Mouse (Mus musculus): ENCODE data around the gene Slc9a3r2. TPM values are rescaled to one million over a fixed set of nuclear protein-coding genes. Genes with fewer than 3 reads are reported as not detected.

Gene Slc9a3r2
- polyA plus RNA-seq (2012; rRNA removed) (5.5 and 5.7 TPM in 2 replicates), polyA plus RNA-seq (2014; fragmentation: Nextera tagmentation; extraction: Ambion mirVana) (8.1 and 9.9 TPM in 2 replicates)

- no peak for TF ChIP-seq CTCF (IDR thresholded peaks at IDR 0.05; ENCODE audit: low read depth)
- no peak for TF ChIP-seq EP300 (IDR thresholded peaks at IDR 0.05; ENCODE audit: low read depth)
- no peak within 1 kb of the TSS for H3K27ac ChIP-seq
- DNase-seq (ENCODE audit: low read depth in 3 of 3, low spot score in 3 of 3) (no peak), ATAC-seq (ENCODE audit: insufficient read depth) (peak; percentile 48; the same call in 1 of the 2 replicates)
- no peaks in the 10 kb centered on the region for H3K9me3 ChIP-seq (ENCODE audit: control insufficient read depth, low read length)
- no peaks in the 10 kb centered on the region for H3K36me3 ChIP-seq (replicated peaks; ENCODE audit: control insufficient read depth, insufficient read depth, low read depth)
- H3K27me3 ChIP-seq (ENCODE audit: control insufficient read depth, insufficient read depth, low read length) = peaks cover 33% of the 10 kb centered on the region
- H3K4me2 ChIP-seq (ENCODE audit: low read depth) = peak within 1 kb of the TSS; percentile 51
- H3K9ac ChIP-seq (replicated peaks) = no peak within 1 kb of the TSS; the same call in 1 of the 2 replicates
- under 1% methylated on average over 41 of the region's 41 CpGs for WGBS (ENCODE audit: insufficient replicate concordance)
- peak within 1 kb of the TSS; percentile 51 to 62 for H3K4me3 ChIP-seq (ENCODE audit: insufficient read depth in 1 of 2, low read depth in 2 of 2, low read length in 2 of 2)
- peaks cover 0 to 8% of the 10 kb centered on the region in 2 experiments; a peak in 2 of 4 replicates for H3K4me1 ChIP-seq (replicated peaks; ENCODE audit: control insufficient read depth in 2 of 2, insufficient read depth in 2 of 2, low read length in 1 of 2)
These were observed at the start of gene Slc9a3r2 for GRCm38 (mm10) chr17:24650070-24650616. TSS of gene Slc9a3r2 (minus strand) at chr17:24650327.

GRCm38 (mm10) chr17:24699473-24699872 is 49.3 kb upstream of the Slc9a3r2 start:
- H3K4me2 ChIP-seq (ENCODE audit: low read depth) = no peak overlapping the region
- 69% methylated on average over 2 of the region's 2 CpGs for WGBS (ENCODE audit: insufficient replicate concordance)
- H3K4me3 ChIP-seq (ENCODE audit: insufficient read depth in 1 of 2, low read depth in 2 of 2, low read length in 2 of 2) = no peak overlapping the region

GRCm38 (mm10) chr17:24698715-24699114 is 48.6 kb upstream of the Slc9a3r2 start:
- no peak overlapping the region for H3K27ac ChIP-seq
- no peak overlapping the region for H3K4me2 ChIP-seq (ENCODE audit: low read depth)
- no peaks in the 10 kb centered on the region for H3K9me3 ChIP-seq (ENCODE audit: control insufficient read depth, low read length)
- WGBS (ENCODE audit: insufficient replicate concordance) = 64% methylated on average over 9 of the region's 9 CpGs
- no peaks in the 10 kb centered on the region for H3K27me3 ChIP-seq (ENCODE audit: control insufficient read depth, insufficient read depth, low read length)
- peaks cover 11% of the 10 kb centered on the region for H3K36me3 ChIP-seq (replicated peaks; ENCODE audit: control insufficient read depth, insufficient read depth, low read depth)
- H3K4me3 ChIP-seq (ENCODE audit: insufficient read depth in 1 of 2, low read depth in 2 of 2, low read length in 2 of 2) = no peak overlapping the region
- no peak for TF ChIP-seq EP300 (IDR thresholded peaks at IDR 0.05; ENCODE audit: low read depth)
- no peak for TF ChIP-seq CTCF (IDR thresholded peaks at IDR 0.05; ENCODE audit: low read depth)
- peaks cover 6 to 8% of the 10 kb centered on the region in 2 experiments for H3K4me1 ChIP-seq (replicated peaks; ENCODE audit: control insufficient read depth in 2 of 2, insufficient read depth in 2 of 2, low read length in 1 of 2)
- no peak for ATAC-seq (ENCODE audit: insufficient read depth)
- no peak overlapping the region for H3K9ac ChIP-seq (replicated peaks)
- no peak for DNase-seq (ENCODE audit: low read depth in 3 of 3, low spot score in 3 of 3)

More at GRCm38 (mm10) chr17:24699473-24699872, 49.3 kb upstream of the Slc9a3r2 start:
- peaks cover 14% of the 10 kb centered on the region for H3K36me3 ChIP-seq (replicated peaks; ENCODE audit: control insufficient read depth, insufficient read depth, low read depth)
- H3K9ac ChIP-seq (replicated peaks) = no peak overlapping the region
- ATAC-seq (ENCODE audit: insufficient read depth) (no peak), DNase-seq (ENCODE audit: low read depth in 3 of 3, low spot score in 3 of 3) (no peak)
- TF ChIP-seq EP300 (IDR thresholded peaks at IDR 0.05; ENCODE audit: low read depth) = no peak
- peaks cover 6 to 8% of the 10 kb centered on the region in 2 experiments for H3K4me1 ChIP-seq (replicated peaks; ENCODE audit: control insufficient read depth in 2 of 2, insufficient read depth in 2 of 2, low read length in 1 of 2)
- no peaks in the 10 kb centered on the region for H3K9me3 ChIP-seq (ENCODE audit: control insufficient read depth, low read length)
- H3K27ac ChIP-seq = no peak overlapping the region
- H3K27me3 ChIP-seq (ENCODE audit: control insufficient read depth, insufficient read depth, low read length) = no peaks in the 10 kb centered on the region

GRCm38 (mm10) chr17:24697985-24698384 is 47.9 kb upstream of the Slc9a3r2 start:
- Histone ChIP-seq H3K27ac (no peak overlapping the region), H3K4me3 (ENCODE audit: insufficient read depth in 1 of 2, low read depth in 2 of 2, low read length in 2 of 2) (no peak overlapping the region), H3K4me2 (ENCODE audit: low read depth) (no peak overlapping the region), H3K9ac (replicated peaks) (no peak overlapping the region), H3K36me3 (replicated peaks; ENCODE audit: control insufficient read depth, insufficient read depth, low read depth) (peaks cover 13% of the 10 kb centered on the region), H3K9me3 (ENCODE audit: control insufficient read depth, low read length) (no peaks in the 10 kb centered on the region), H3K27me3 (ENCODE audit: control insufficient read depth, insufficient read depth, low read length) (no peaks in the 10 kb centered on the region), H3K4me1 (replicated peaks; ENCODE audit: control insufficient read depth in 2 of 2, insufficient read depth in 2 of 2, low read length in 1 of 2) (peaks cover 6 to 8% of the 10 kb centered on the region in 2 experiments)
- WGBS (ENCODE audit: insufficient replicate concordance) = 24% methylated on average over 5 of the region's 5 CpGs
- DNase-seq (ENCODE audit: low read depth in 3 of 3, low spot score in 3 of 3) (no peak), ATAC-seq (ENCODE audit: insufficient read depth) (no peak)
- TF ChIP-seq EP300 (IDR thresholded peaks at IDR 0.05; ENCODE audit: low read depth) (no peak), CTCF (IDR thresholded peaks at IDR 0.05; ENCODE audit: low read depth) (no peak)

- ATAC-seq (ENCODE audit: insufficient read depth) (peak; percentile 94), DNase-seq (ENCODE audit: low read depth in 3 of 3, low spot score in 3 of 3) (peak; percentile 71 to 76 (median 75))
- Histone ChIP-seq H3K9me3 (ENCODE audit: control insufficient read depth, low read length) (no peaks in the 10 kb centered on the region), H3K36me3 (replicated peaks; ENCODE audit: control insufficient read depth, insufficient read depth, low read depth) (peaks cover 3% of the 10 kb centered on the region), H3K27me3 (ENCODE audit: control insufficient read depth, insufficient read depth, low read length) (peaks cover under 1% of the 10 kb centered on the region), H3K4me2 (ENCODE audit: low read depth) (peak within 1 kb of the TSS; percentile 80), H3K9ac (replicated peaks) (peak within 1 kb of the TSS; percentile 80), H3K4me1 (replicated peaks; ENCODE audit: control insufficient read depth in 2 of 2, insufficient read depth in 2 of 2, low read length in 1 of 2) (peaks cover 6 to 8% of the 10 kb centered on the region in 2 experiments), H3K4me3 (ENCODE audit: insufficient read depth in 1 of 2, low read depth in 2 of 2, low read length in 2 of 2) (peak within 1 kb of the TSS; percentile 83 to 96), H3K27ac (peak within 1 kb of the TSS; percentile 67)
- TF ChIP-seq EP300 (IDR thresholded peaks at IDR 0.05; ENCODE audit: low read depth) (no peak), CTCF (IDR thresholded peaks at IDR 0.05; ENCODE audit: low read depth) (peak; percentile 14; the same call in 1 of the 2 replicates)
- WGBS (ENCODE audit: insufficient replicate concordance) = under 1% methylated on average over 76 of the region's 76 CpGs
These were observed 46.0 kb upstream of the Slc9a3r2 start, which contains the start of the genes Gfer and Noxo1 for GRCm38 (mm10) chr17:24696011-24696697. TSS of gene Gfer (minus strand) at chr17:24696156. TSS of gene Noxo1 (plus strand) at chr17:24696234.
